Mouse (Mus musculus): ENCODE data around the gene Gstcd. TPM values are rescaled to one million over a fixed set of nuclear protein-coding genes. Genes with fewer than 3 reads are reported as not detected.

Gene Gstcd
- 5.0 and 5.5 TPM in 2 replicates for polyA plus RNA-seq (2015; fragmentation: Nextera tagmentation; extraction: Ambion mirVana)

DNA sequence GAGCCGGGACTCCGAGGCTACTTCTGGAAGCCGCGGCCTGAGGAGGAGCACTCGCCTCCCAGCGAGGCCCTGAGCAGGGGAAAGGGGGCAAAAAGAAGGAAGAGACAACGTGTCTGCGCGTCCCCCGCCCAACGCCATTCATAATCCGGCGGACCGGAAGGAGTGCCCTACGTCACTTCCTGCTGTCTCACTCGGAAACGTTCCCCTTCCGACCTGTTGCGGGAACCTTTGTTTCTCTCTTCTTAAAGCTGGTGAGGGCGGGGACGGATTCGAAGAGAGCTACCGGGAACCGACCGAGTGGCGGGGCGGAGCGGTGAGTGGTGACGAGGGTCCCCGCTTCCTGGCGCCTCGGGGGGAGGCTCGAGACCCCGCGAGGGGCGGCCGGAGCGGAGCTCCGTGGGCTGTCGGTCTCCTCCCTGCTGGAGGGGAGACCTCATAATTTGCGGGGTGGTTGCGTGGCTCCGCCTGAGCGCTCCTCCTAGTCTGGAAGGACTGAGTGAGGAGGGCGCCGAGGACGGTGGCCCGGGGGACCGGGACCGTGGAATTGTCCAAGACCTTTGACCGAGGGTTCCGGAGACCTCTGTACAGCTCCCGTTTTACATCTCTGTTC is at the start of gene Gstcd, which contains the start of gene Ints12:
TSS of gene Gstcd (minus strand) at position 370 of the 610 bp plus-strand sequence.
TSS of gene Ints12 (plus strand) at position 177 of the 610 bp plus-strand sequence.
- H3K4me2 ChIP-seq (ENCODE audit: low read depth, low read length), result peak within 1 kb of the TSS; percentile 77
- no peaks in the 10 kb centered on the region for H3K36me3 ChIP-seq (ENCODE audit: control insufficient read depth, insufficient read depth, low read length)
- H3K9me3 ChIP-seq (replicated peaks; ENCODE audit: control insufficient read depth, low read length), result no peaks in the 10 kb centered on the region
- H3K27me3 ChIP-seq (ENCODE audit: control insufficient read depth, insufficient read depth, low read length), result no peaks in the 10 kb centered on the region
- H3K27ac ChIP-seq (ENCODE audit: low read length), result peak within 1 kb of the TSS; percentile 98
- H3K4me1 ChIP-seq (ENCODE audit: control insufficient read depth, insufficient read depth, low read length), result peaks cover 11% of the 10 kb centered on the region; the same call in 1 of the 2 replicates
- ATAC-seq (ENCODE audit: insufficient read depth, low FRiP score), result peak; percentile 98
- WGBS, result under 1% methylated on average over 53 of the region's 53 CpGs
- H3K4me3 ChIP-seq (replicated peaks; ENCODE audit: low read length), result peak within 1 kb of the TSS; percentile 94
- H3K9ac ChIP-seq (ENCODE audit: low read length), result peak within 1 kb of the TSS; percentile 97

GRCm38 (mm10) chr3:133132611-133133010 is 40.8 kb upstream of the Gstcd start:
- H3K27me3 ChIP-seq (ENCODE audit: control insufficient read depth, insufficient read depth, low read length), result no peaks in the 10 kb centered on the region
- H3K4me3 ChIP-seq (replicated peaks; ENCODE audit: low read length), result no peak overlapping the region
- no peak overlapping the region for H3K4me2 ChIP-seq (ENCODE audit: low read depth, low read length)
- WGBS, result 67% methylated on average over 8 of the region's 8 CpGs
- no peak overlapping the region for H3K27ac ChIP-seq (ENCODE audit: low read length)
- ATAC-seq (ENCODE audit: insufficient read depth, low FRiP score), result no peak
- H3K4me1 ChIP-seq (ENCODE audit: control insufficient read depth, insufficient read depth, low read length), result no peaks in the 10 kb centered on the region
- no peaks in the 10 kb centered on the region for H3K36me3 ChIP-seq (ENCODE audit: control insufficient read depth, insufficient read depth, low read length)
- no peaks in the 10 kb centered on the region for H3K9me3 ChIP-seq (replicated peaks; ENCODE audit: control insufficient read depth, low read length)
- no peak overlapping the region for H3K9ac ChIP-seq (ENCODE audit: low read length)

GRCm38 (mm10) chr3:133131372-133131771 is 39.5 kb upstream of the Gstcd start:
- WGBS, result 89% methylated on average over 5 of the region's 5 CpGs
- H3K27ac ChIP-seq (ENCODE audit: low read length), result no peak overlapping the region
- H3K9ac ChIP-seq (ENCODE audit: low read length), result no peak overlapping the region
- H3K4me3 ChIP-seq (replicated peaks; ENCODE audit: low read length), result no peak overlapping the region
- ATAC-seq (ENCODE audit: insufficient read depth, low FRiP score), result no peak
- no peaks in the 10 kb centered on the region for H3K36me3 ChIP-seq (ENCODE audit: control insufficient read depth, insufficient read depth, low read length)
- no peak overlapping the region for H3K4me2 ChIP-seq (ENCODE audit: low read depth, low read length)
- no peaks in the 10 kb centered on the region for H3K27me3 ChIP-seq (ENCODE audit: control insufficient read depth, insufficient read depth, low read length)
- no peaks in the 10 kb centered on the region for H3K4me1 ChIP-seq (ENCODE audit: control insufficient read depth, insufficient read depth, low read length)
- no peaks in the 10 kb centered on the region for H3K9me3 ChIP-seq (replicated peaks; ENCODE audit: control insufficient read depth, low read length)

DNA sequence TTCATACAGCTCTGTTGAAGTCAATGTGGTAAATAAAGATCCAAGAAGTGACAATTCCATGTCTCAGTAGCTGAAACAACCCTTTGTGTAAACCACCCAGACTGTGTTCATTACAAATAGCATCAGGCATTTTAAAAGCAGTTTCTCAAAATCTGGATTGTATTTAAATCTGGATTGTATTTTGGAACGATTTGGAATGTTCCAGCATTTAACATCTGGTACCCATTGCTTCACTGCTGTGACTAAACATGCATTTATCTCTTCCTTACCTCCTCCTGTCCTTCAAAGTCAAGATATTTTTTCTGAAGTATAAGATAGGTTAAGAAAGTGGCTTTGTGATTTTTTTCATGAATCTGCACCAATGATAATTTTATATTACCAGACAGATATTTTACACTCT is 21.4 kb upstream of the Gstcd start:
- Histone ChIP-seq H3K4me2 (ENCODE audit: low read depth, low read length) (no peak overlapping the region), H3K27ac (ENCODE audit: low read length) (no peak overlapping the region), H3K9me3 (replicated peaks; ENCODE audit: control insufficient read depth, low read length) (no peaks in the 10 kb centered on the region), H3K27me3 (ENCODE audit: control insufficient read depth, insufficient read depth, low read length) (no peaks in the 10 kb centered on the region), H3K36me3 (ENCODE audit: control insufficient read depth, insufficient read depth, low read length) (peaks cover 3% of the 10 kb centered on the region; the same call in 1 of the 2 replicates), H3K4me1 (ENCODE audit: control insufficient read depth, insufficient read depth, low read length) (no peaks in the 10 kb centered on the region), H3K9ac (ENCODE audit: low read length) (no peak overlapping the region), H3K4me3 (replicated peaks; ENCODE audit: low read length) (no peak overlapping the region)
- WGBS, result 51% methylated on average over 1 of the region's 1 CpGs
- ATAC-seq (ENCODE audit: insufficient read depth, low FRiP score), result no peak

DNA sequence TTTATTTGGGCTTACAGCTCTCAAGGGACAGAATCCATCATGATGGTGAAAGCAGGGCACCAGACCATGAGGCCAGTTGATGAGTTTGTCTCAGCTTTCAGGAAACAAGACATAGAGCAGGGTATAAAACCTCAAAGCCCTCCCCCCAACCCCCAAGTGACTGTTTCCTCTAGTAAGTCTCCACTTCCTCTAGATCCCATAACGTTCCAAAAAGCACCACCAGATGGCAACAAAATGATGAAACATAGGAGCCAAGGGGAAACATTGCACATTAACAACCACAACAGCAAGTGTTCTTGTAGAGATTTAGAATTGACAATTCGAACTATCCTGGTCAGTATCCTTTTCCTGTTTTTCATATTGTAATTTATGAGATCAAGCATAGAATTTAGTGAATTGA is 19.9 kb upstream of the Gstcd start:
- peaks cover 3% of the 10 kb centered on the region; the same call in 1 of the 2 replicates for H3K36me3 ChIP-seq (ENCODE audit: control insufficient read depth, insufficient read depth, low read length)
- H3K27me3 ChIP-seq (ENCODE audit: control insufficient read depth, insufficient read depth, low read length), result no peaks in the 10 kb centered on the region
- no peak overlapping the region for H3K9ac ChIP-seq (ENCODE audit: low read length)
- no peak for ATAC-seq (ENCODE audit: insufficient read depth, low FRiP score)
- H3K4me1 ChIP-seq (ENCODE audit: control insufficient read depth, insufficient read depth, low read length), result no peaks in the 10 kb centered on the region
- H3K9me3 ChIP-seq (replicated peaks; ENCODE audit: control insufficient read depth, low read length), result no peaks in the 10 kb centered on the region
- no peak overlapping the region for H3K4me3 ChIP-seq (replicated peaks; ENCODE audit: low read length)
- H3K4me2 ChIP-seq (ENCODE audit: low read depth, low read length), result no peak overlapping the region
- 34% methylated on average over 2 of the region's 2 CpGs for WGBS
- no peak overlapping the region for H3K27ac ChIP-seq (ENCODE audit: low read length)

GRCm38 (mm10) chr3:133109844-133110243 is 18.0 kb upstream of the Gstcd start:
- Histone ChIP-seq H3K27ac (ENCODE audit: low read length) (no peak overlapping the region), H3K4me1 (ENCODE audit: control insufficient read depth, insufficient read depth, low read length) (no peaks in the 10 kb centered on the region), H3K36me3 (ENCODE audit: control insufficient read depth, insufficient read depth, low read length) (peaks cover 9% of the 10 kb centered on the region; the same call in 1 of the 2 replicates), H3K9ac (ENCODE audit: low read length) (no peak overlapping the region), H3K9me3 (replicated peaks; ENCODE audit: control insufficient read depth, low read length) (no peaks in the 10 kb centered on the region), H3K4me3 (replicated peaks; ENCODE audit: low read length) (no peak overlapping the region), H3K4me2 (ENCODE audit: low read depth, low read length) (no peak overlapping the region), H3K27me3 (ENCODE audit: control insufficient read depth, insufficient read depth, low read length) (no peaks in the 10 kb centered on the region)
- WGBS, result 85% methylated on average over 4 of the region's 4 CpGs
- ATAC-seq (ENCODE audit: insufficient read depth, low FRiP score), result no peak

- Histone ChIP-seq H3K9ac (ENCODE audit: low read length) (no peak overlapping the region), H3K36me3 (ENCODE audit: control insufficient read depth, insufficient read depth, low read length) (peaks cover 12% of the 10 kb centered on the region; the same call in 1 of the 2 replicates), H3K9me3 (replicated peaks; ENCODE audit: control insufficient read depth, low read length) (no peaks in the 10 kb centered on the region), H3K27me3 (ENCODE audit: control insufficient read depth, insufficient read depth, low read length) (no peaks in the 10 kb centered on the region), H3K4me1 (ENCODE audit: control insufficient read depth, insufficient read depth, low read length) (no peaks in the 10 kb centered on the region), H3K4me2 (ENCODE audit: low read depth, low read length) (no peak overlapping the region), H3K27ac (ENCODE audit: low read length) (no peak overlapping the region), H3K4me3 (replicated peaks; ENCODE audit: low read length) (no peak overlapping the region)
- ATAC-seq (ENCODE audit: insufficient read depth, low FRiP score), result no peak
- WGBS, result 89% methylated on average over 4 of the region's 4 CpGs
Observed at GRCm38 (mm10) chr3:133108731-133109130, 16.9 kb upstream of the Gstcd start.

- Histone ChIP-seq H3K36me3 (ENCODE audit: control insufficient read depth, insufficient read depth, low read length) (peaks cover 20% of the 10 kb centered on the region; the same call in 1 of the 2 replicates), H3K9me3 (replicated peaks; ENCODE audit: control insufficient read depth, low read length) (no peaks in the 10 kb centered on the region), H3K27ac (ENCODE audit: low read length) (no peak overlapping the region), H3K27me3 (ENCODE audit: control insufficient read depth, insufficient read depth, low read length) (no peaks in the 10 kb centered on the region), H3K9ac (ENCODE audit: low read length) (no peak overlapping the region), H3K4me2 (ENCODE audit: low read depth, low read length) (no peak overlapping the region), H3K4me3 (replicated peaks; ENCODE audit: low read length) (no peak overlapping the region), H3K4me1 (ENCODE audit: control insufficient read depth, insufficient read depth, low read length) (no peaks in the 10 kb centered on the region)
- ATAC-seq (ENCODE audit: insufficient read depth, low FRiP score), result no peak
- WGBS, result 80% methylated on average over 3 of the region's 3 CpGs
Observed at GRCm38 (mm10) chr3:133104436-133104835, 12.6 kb upstream of the Gstcd start.

- no peak overlapping the region for H3K9ac ChIP-seq (ENCODE audit: low read length)
- no peak for ATAC-seq (ENCODE audit: insufficient read depth, low FRiP score)
- peaks cover 17% of the 10 kb centered on the region; the same call in 1 of the 2 replicates for H3K36me3 ChIP-seq (ENCODE audit: control insufficient read depth, insufficient read depth, low read length)
- H3K4me2 ChIP-seq (ENCODE audit: low read depth, low read length), result no peak overlapping the region
- no peaks in the 10 kb centered on the region for H3K9me3 ChIP-seq (replicated peaks; ENCODE audit: control insufficient read depth, low read length)
- WGBS, result 88% methylated on average over 3 of the region's 3 CpGs
- H3K27me3 ChIP-seq (ENCODE audit: control insufficient read depth, insufficient read depth, low read length), result no peaks in the 10 kb centered on the region
- H3K27ac ChIP-seq (ENCODE audit: low read length), result no peak overlapping the region
- no peak overlapping the region for H3K4me3 ChIP-seq (replicated peaks; ENCODE audit: low read length)
- H3K4me1 ChIP-seq (ENCODE audit: control insufficient read depth, insufficient read depth, low read length), result no peaks in the 10 kb centered on the region
Observed at GRCm38 (mm10) chr3:133103768-133104167, 11.9 kb upstream of the Gstcd start.

All from stomach, embryonic 16.5 days (tissue).